Mouse (Mus musculus) CH12.LX (cell line): ENCODE results near the gene 1700020A23Rik. TPM values are rescaled to one million over a fixed set of nuclear protein-coding genes. Genes with fewer than 3 reads are reported as not detected.

Experiments used
- DNase-seq: peaks from one replicate; pipeline ENCODE4 v3.0.0-alpha.2; 2013; ENCODE audit errors: extremely low read depth
- H3K27ac ChIP-seq: 2 replicates; pipeline ENCODE4 v1.5.1; 2012; ENCODE audit warnings: low read depth, mild to moderate bottlenecking, control low read depth, moderate library complexity; ENCODE audit not compliant: insufficient read depth
- H3K27me3 ChIP-seq: replicated peaks from 2 replicates; pipeline ENCODE3; 2012; ENCODE audit warnings: inconsistent platforms
- H3K36me3 ChIP-seq, 2 experiments: replicated peaks in 1 of 2; 2 replicates each; pipeline versions ENCODE3 to v1.6.1; 2012; ENCODE audit warnings: inconsistent platforms in 1 of 2, low read length in 1 of 2, mild to moderate bottlenecking in 1 of 2, mixed read lengths in 1 of 2, moderate library complexity in 1 of 2; ENCODE audit not compliant: control insufficient read depth in 1 of 2, insufficient read depth in 1 of 2
- H3K4me1 ChIP-seq, 2 experiments: 2 replicates each; pipeline ENCODE4 v1.6.1; 2012; ENCODE audit warnings: inconsistent platforms in 1 of 2, moderate library complexity in 1 of 2; ENCODE audit not compliant: insufficient read depth in 2 of 2, control insufficient read depth in 1 of 2
- H3K4me2 ChIP-seq: 2 replicates; pipeline ENCODE4 v1.6.1; 2012; ENCODE audit warnings: low read depth, mild to moderate bottlenecking, control low read depth; ENCODE audit not compliant: poor library complexity, insufficient read depth, severe bottlenecking
- H3K4me3 ChIP-seq, 3 experiments: fragments of 150-350 bp in 1 of 3; sonication (generic) in 1 of 3; replicated peaks in 1 of 3; 2 replicates each; pipeline versions ENCODE3 to v1.5.1; 2011 to 2012; ENCODE audit warnings: low read depth in 2 of 3, low read length in 2 of 3, mild to moderate bottlenecking in 2 of 3, moderate library complexity in 2 of 3, control low read depth in 1 of 3, improper control_type of control experiment in 1 of 3, inconsistent platforms in 1 of 3, mixed read lengths in 1 of 3; ENCODE audit not compliant: poor library complexity in 1 of 3
- H3K79me2 ChIP-seq: replicated peaks from 2 replicates; pipeline ENCODE4 v1.6.1; 2012; ENCODE audit warnings: mild to moderate bottlenecking, moderate library complexity; ENCODE audit not compliant: control insufficient read depth, poor library complexity, insufficient read depth, severe bottlenecking; ENCODE audit errors: extremely low read depth
- H3K9ac ChIP-seq: 2 replicates; pipeline ENCODE4 v1.6.1; 2012; ENCODE audit warnings: low read depth, mild to moderate bottlenecking, control low read depth, moderate library complexity; ENCODE audit not compliant: insufficient read depth
- H3K9me3 ChIP-seq: replicated peaks from 2 replicates; pipeline ENCODE3; 2012; ENCODE audit warnings: low read length, inconsistent platforms, mixed read lengths
- BHLHE40 ChIP-seq: IDR thresholded peaks from 2 replicates; pipeline ENCODE4 v1.6.1; 2011; ENCODE audit warnings: mild to moderate bottlenecking, low read depth, low read length, improper control_type of control experiment
- CHD1 ChIP-seq: IDR thresholded peaks from 2 replicates; pipeline ENCODE4 v1.6.1; 2012; ENCODE audit warnings: low read depth, low read length, improper control_type of control experiment, inconsistent platforms
- CHD2 ChIP-seq: IDR thresholded peaks from 2 replicates; pipeline ENCODE4 v1.6.1; 2011; ENCODE audit warnings: low read length, improper control_type of control experiment
- E2F4 ChIP-seq: IDR thresholded peaks from 2 replicates; pipeline ENCODE4 v1.6.1; 2011; ENCODE audit warnings: low read depth, low read length, improper control_type of control experiment; ENCODE audit not compliant: insufficient replicate concordance
- ELF1 ChIP-seq: IDR thresholded peaks from 2 replicates; pipeline ENCODE4 v1.6.1; 2014; ENCODE audit warnings: low read depth, mild to moderate bottlenecking, inconsistent platforms, low read length, improper control_type of control experiment
- EP300 ChIP-seq: IDR thresholded peaks from 2 replicates; pipeline ENCODE4 v1.6.1; 2011; ENCODE audit warnings: low read length, improper control_type of control experiment
- ETS1 ChIP-seq: conservative IDR thresholded peaks from 2 replicates; pipeline ENCODE4 v1.6.1; 2012; ENCODE audit warnings: low read depth, mild to moderate bottlenecking, inconsistent platforms, low read length, improper control_type of control experiment, moderate library complexity
- GABPA ChIP-seq: IDR thresholded peaks from 2 replicates; pipeline ENCODE4 v1.6.1; 2012; ENCODE audit warnings: low read depth, low read length, improper control_type of control experiment, inconsistent platforms; ENCODE audit not compliant: insufficient replicate concordance
- HCFC1 ChIP-seq: IDR thresholded peaks from 2 replicates; pipeline ENCODE4 v1.6.1; 2012; ENCODE audit warnings: low read depth, mild to moderate bottlenecking, inconsistent platforms, low read length, improper control_type of control experiment
- JUN ChIP-seq: IDR thresholded peaks from 2 replicates; pipeline ENCODE4 v1.6.1; 2011; ENCODE audit warnings: low read depth, mild to moderate bottlenecking, low read length, improper control_type of control experiment, moderate library complexity; ENCODE audit not compliant: insufficient read depth
- KAT2A ChIP-seq: IDR thresholded peaks from 2 replicates; pipeline ENCODE4 v1.6.1; 2012; ENCODE audit warnings: low read length, improper control_type of control experiment, inconsistent platforms; ENCODE audit not compliant: insufficient replicate concordance
- MAX ChIP-seq: IDR thresholded peaks from 2 replicates; pipeline ENCODE4 v1.6.1; 2011; ENCODE audit warnings: low read length, improper control_type of control experiment
- MAZ ChIP-seq: IDR thresholded peaks from 2 replicates; pipeline ENCODE4 v1.6.1; 2012; ENCODE audit warnings: low read depth, mild to moderate bottlenecking, inconsistent platforms, low read length, improper control_type of control experiment, moderate library complexity
- MXI1 ChIP-seq: IDR thresholded peaks from 2 replicates; pipeline ENCODE4 v1.6.1; 2011; ENCODE audit warnings: mild to moderate bottlenecking, low read depth, low read length, improper control_type of control experiment
- MYC ChIP-seq: IDR thresholded peaks from 2 replicates; pipeline ENCODE4 v1.6.1; 2011; ENCODE audit warnings: low read depth, mild to moderate bottlenecking, improper control_type of control experiment, low read length
- NELFE ChIP-seq: IDR thresholded peaks from 2 replicates; pipeline ENCODE4 v1.6.1; 2011; ENCODE audit warnings: low read depth, low read length, improper control_type of control experiment
- NRF1 ChIP-seq: IDR thresholded peaks from 2 replicates; pipeline ENCODE4 v1.6.1; 2014; ENCODE audit warnings: low read depth, mild to moderate bottlenecking, inconsistent platforms, low read length, improper control_type of control experiment, moderate library complexity
- PAX5 ChIP-seq: IDR thresholded peaks from 2 replicates; pipeline ENCODE4 v1.6.1; 2012; ENCODE audit warnings: low read length, inconsistent platforms, mixed read lengths
- POLR2A ChIP-seq: IDR thresholded peaks from 2 replicates; pipeline ENCODE4 v1.6.1; 2011; ENCODE audit warnings: low read depth, mild to moderate bottlenecking, improper control_type of control experiment, low read length
- RAD21 ChIP-seq: IDR thresholded peaks from 2 replicates; pipeline ENCODE4 v1.6.1; 2011; ENCODE audit warnings: low read depth, mild to moderate bottlenecking, low read length, improper control_type of control experiment, moderate library complexity
- SMC3 ChIP-seq: IDR thresholded peaks from 2 replicates; pipeline ENCODE4 v1.6.1; 2011; ENCODE audit warnings: low read depth, low read length, improper control_type of control experiment
- TBP ChIP-seq: conservative IDR thresholded peaks from 2 replicates; pipeline ENCODE4 v1.6.1; 2011; ENCODE audit warnings: low read depth, low read length, improper control_type of control experiment
- TCF12 ChIP-seq: IDR thresholded peaks from 2 replicates; pipeline ENCODE4 v1.6.1; 2014; ENCODE audit warnings: low read depth, mild to moderate bottlenecking, inconsistent platforms, low read length, improper control_type of control experiment
- UBTF ChIP-seq: IDR thresholded peaks from 2 replicates; pipeline ENCODE4 v1.6.1; 2012; ENCODE audit warnings: low read depth, mild to moderate bottlenecking, inconsistent platforms, low read length, improper control_type of control experiment, moderate library complexity
- USF2 ChIP-seq: conservative IDR thresholded peaks from 2 replicates; pipeline ENCODE4 v1.6.1; 2011; ENCODE audit warnings: low read depth, low read length, improper control_type of control experiment
- ZKSCAN1 ChIP-seq: IDR thresholded peaks from 2 replicates; pipeline ENCODE4 v1.6.1; 2012; ENCODE audit warnings: low read depth, inconsistent platforms, low read length, improper control_type of control experiment, borderline replicate concordance
- dilution Hi-C: fragments of 300-500 bp; cut with MboI; formaldehyde crosslinking; loops from 2 replicates; pipeline ENCODE4 v1.14.3; 2020; ENCODE audit warnings: low sequenced_read_pairs; ENCODE audit not compliant: extremely low pct_unique_long_range_greater_than_20kb, extremely low pct_ligation_motif_present
- in situ Hi-C: fragments of 300-500 bp; cut with MboI; formaldehyde crosslinking; loops from 3 replicates; pipeline ENCODE4 v1.14.3; 2019; ENCODE audit warnings: low sequenced_read_pairs, low pct_ligation_motif_present, low pct_unique_long_range_greater_than_20kb, mixed read lengths
- polyA plus RNA-seq: library from polyadenylated mRNA; unstranded; fragments of >175 nt; gene quantifications from 2 replicates; pipeline ENCODE4 v1.2.1, GENCODE M21; 2012; ENCODE audit warnings: low read depth; ENCODE audit not compliant: insufficient read length
- total RNA-seq, 2 experiments: library from RNA; depleted of rRNA; stranded (reverse); fragments of 300-350 nt in 1 of 2; fragments of >200 nt in 1 of 2; gene quantifications; 2 replicates each; pipeline ENCODE4 v1.2.3; 2012 to 2014

Gene 1700020A23Rik
- total RNA-seq (2012; rRNA removed) = not detected in 2 replicates
- not detected in 2 replicates for total RNA-seq (2014; rRNA removed)
- polyA plus RNA-seq = not detected in 2 replicates

- Histone ChIP-seq H3K27ac (no peak within 1 kb of the TSS), H3K79me2 (no peaks in the 10 kb centered on the region), H3K4me3 (no peak within 1 kb of the TSS), H3K9ac (no peak within 1 kb of the TSS), H3K36me3 (no peaks in the 10 kb centered on the region), H3K4me1 (no peaks in the 10 kb centered on the region), H3K9me3 (no peaks in the 10 kb centered on the region), H3K4me2 (no peak within 1 kb of the TSS), H3K27me3 (no peaks in the 10 kb centered on the region)
- in situ Hi-C loops (no loop called here), dilution Hi-C loops (no loop called here)
- TF ChIP-seq NELFE = no peak
- no peak for TF ChIP-seq HCFC1
- no peak for TF ChIP-seq SMC3
- no peak for TF ChIP-seq MYC
- TF ChIP-seq POLR2A = no peak
- no peak for TF ChIP-seq MAX
- TF ChIP-seq NRF1 = no peak
- TF ChIP-seq MAZ = no peak
- no peak for TF ChIP-seq RAD21
- no peak for TF ChIP-seq ETS1
- TF ChIP-seq CHD1 = no peak
- no peak for TF ChIP-seq TCF12
- TF ChIP-seq TBP = no peak
- TF ChIP-seq BHLHE40 = no peak
- no peak for DNase-seq
Measured at GRCm38 (mm10) chr2:130404939-130405338, at the start of gene 1700020A23Rik, which contains the start of gene Gm28372. 1700020A23Rik (plus strand) TSS chr2:130405259. Gm28372 (plus strand) TSS chr2:130405239.

- TF ChIP-seq ETS1 (no peak), PAX5 (no peak), MAX (no peak), KAT2A (no peak), UBTF (no peak), HCFC1 (no peak), ELF1 (no peak), EP300 (no peak), USF2 (no peak), JUN (no peak), GABPA (no peak), E2F4 (no peak), MAZ (no peak), MXI1 (no peak), CHD2 (no peak), ZKSCAN1 (no peak)
- Histone ChIP-seq H3K9ac (no peak overlapping the region), H3K27me3 (peaks cover 41% of the 10 kb centered on the region), H3K27ac (no peak overlapping the region), H3K36me3 (no peaks in the 10 kb centered on the region), H3K4me2 (no peak overlapping the region), H3K79me2 (no peaks in the 10 kb centered on the region), H3K4me1 (peaks cover 0 to 14% of the 10 kb centered on the region in 2 experiments; a peak in 2 of 4 replicates), H3K4me3 (no peak overlapping the region), H3K9me3 (peaks cover 2% of the 10 kb centered on the region)
- in situ Hi-C loops (no loop called here), dilution Hi-C loops (no loop called here)
- DNase-seq = no peak
Measured at GRCm38 (mm10) chr2:130357551-130357950, 47.5 kb upstream of the 1700020A23Rik start.
